Mouse (Mus musculus): ENCODE results near the gene Flnb.

DNA sequence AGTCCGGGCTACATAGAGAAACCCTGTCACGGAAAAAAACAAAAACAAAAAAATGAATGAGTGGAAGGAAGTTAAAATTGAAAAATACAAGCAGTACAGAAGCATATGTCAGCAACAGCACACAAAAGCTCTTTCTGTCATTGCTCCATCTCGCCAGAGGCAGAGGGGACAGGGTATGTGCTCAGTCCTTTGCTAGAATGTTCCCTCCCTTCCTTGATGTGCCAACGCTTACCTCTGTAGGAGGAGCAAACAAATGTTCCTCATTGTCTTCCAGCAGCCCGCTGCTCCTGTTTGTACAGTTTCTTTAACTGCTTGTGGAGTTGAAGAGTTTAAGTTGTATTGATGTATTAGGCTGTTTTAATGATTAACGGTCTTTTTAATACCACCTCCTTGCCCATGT is 37.3 kb downstream of the Flnb start:
- TF ChIP-seq E2F4 (IDR thresholded peaks at IDR 0.05; ENCODE audit: insufficient replicate concordance, low read depth, low read length) (no peak), CTCF (conservative IDR thresholded peaks at IDR 0.05 in 1 of 2, IDR thresholded peaks at IDR 0.05 in 1 of 2; ENCODE audit: low read depth in 2 of 2, low read length in 2 of 2) (no peak), MXI1 (IDR thresholded peaks at IDR 0.05; ENCODE audit: low read depth, low read length) (no peak), USF1 (IDR thresholded peaks at IDR 0.05; ENCODE audit: low read depth, low read length) (no peak)
